In genomic region chr19:29941208-29941607, GRCm38 (mm10) we compare ENCODE assay signal across 30 mouse cellular contexts. TPM values are rescaled to one million over a fixed set of nuclear protein-coding genes. Genes with fewer than 3 reads are reported as not detected.
DNase-seq lines count a peak whose midpoint lies in the region; ATAC-seq and TF ChIP-seq lines count a peak whose summit lies in the region.
"Had no signal": no experiment of that assay in that cellular context is flagged by ENCODE, and none has a peak within 500 bp of the region (broad histone marks: within the 10 kb centered on the region; RNA-seq: fewer than 3 reads in every experiment).

No protein-coding gene starts in this region.

- H3K36me3 ChIP-seq in heart, embryonic 10.5 days: no peaks in the 10 kb centered on the region
- no peaks in the 10 kb centered on the region for H3K36me3 ChIP-seq in heart, adult 2 months (ENCODE audit: control insufficient read depth, insufficient read depth, low read length)
- H3K36me3 ChIP-seq in ES-E14 (ENCODE audit: control insufficient read depth, insufficient read depth, low read length, poor library complexity, severe bottlenecking): no peaks in the 10 kb centered on the region
- H3K36me3 ChIP-seq: embryonic facial prominence, embryonic 10.5 days; embryonic facial prominence, embryonic 13.5 days; forebrain, embryonic 12.5 days; forebrain, embryonic 15.5 days; heart, embryonic 12.5 days; heart, embryonic 15.5 days; hindbrain, embryonic 10.5 days; hindbrain, embryonic 13.5 days had no signal

- TF ChIP-seq POLR2A in heart, adult 2 months (IDR thresholded peaks at IDR 0.05; ENCODE audit: insufficient read depth, low read depth, low read length): no peak

- in situ Hi-C loops in ES-E14 (cut with MboI; ENCODE audit: low sequenced_read_pairs in 2 of 2, unreplicated experiment in 2 of 2): no loop called here

- peaks cover 30% of the 10 kb centered on the region for H3K4me1 ChIP-seq in heart, embryonic 10.5 days
- H3K4me1 ChIP-seq in heart, adult 2 months (ENCODE audit: control insufficient read depth, insufficient read depth, low read length): peaks cover 13% of the 10 kb centered on the region
- peaks cover 3% of the 10 kb centered on the region in 2 experiments; a peak in 1 of 4 replicates for H3K4me1 ChIP-seq in ES-E14 (ENCODE audit: control insufficient read depth in 2 of 2, insufficient read depth in 2 of 2, low read length in 2 of 2, poor library complexity in 1 of 2)
- H3K4me1 ChIP-seq: forebrain, embryonic 15.5 days had no signal

- TF ChIP-seq EP300 in heart, adult 2 months (IDR thresholded peaks at IDR 0.05; ENCODE audit: insufficient read depth, low read depth, low read length): no peak

- no peak overlapping the region for H3K4me3 ChIP-seq in heart, embryonic 10.5 days
- no peak overlapping the region for H3K4me3 ChIP-seq in heart, adult 2 months
- H3K4me3 ChIP-seq in ES-E14 (ENCODE audit: insufficient read depth in 1 of 2, low read depth in 1 of 2, low read length in 2 of 2, poor library complexity in 1 of 2, severe bottlenecking in 1 of 2): no peak overlapping the region
- H3K4me3 ChIP-seq: embryonic facial prominence, embryonic 10.5 days; embryonic facial prominence, embryonic 13.5 days; erythroblast, embryonic 14.5 days; forebrain, embryonic 12.5 days; forebrain, embryonic 15.5 days; heart, embryonic 12.5 days; heart, embryonic 15.5 days; hindbrain, embryonic 10.5 days; hindbrain, embryonic 13.5 days had no signal

- H3K27me3 ChIP-seq in heart, embryonic 10.5 days (ENCODE audit: insufficient read depth, poor library complexity, severe bottlenecking): no peaks in the 10 kb centered on the region
- H3K27me3 ChIP-seq in heart, adult 2 months (ENCODE audit: control insufficient read depth, insufficient read depth, low read length): no peaks in the 10 kb centered on the region
- H3K27me3 ChIP-seq: embryonic facial prominence, embryonic 13.5 days; forebrain, embryonic 12.5 days; forebrain, embryonic 15.5 days; heart, embryonic 12.5 days; heart, embryonic 15.5 days; hindbrain, embryonic 13.5 days; Patski had no signal

- 0 out of 2 replicates have a peak, but pooled peaks have one; percentile 46 for ATAC-seq in megakaryocyte progenitor cell, adult 5-6 weeks (replicated peaks; ENCODE audit: poor library complexity)
- no peak for ATAC-seq in inflammation-experienced regulatory T-cells, adult 6 months
- ATAC-seq: forebrain, embryonic 15.5 days; hindbrain, embryonic 16.5 days; Patski had no signal

- no peak for TF ChIP-seq CTCF in heart, adult 2 months (IDR thresholded peaks at IDR 0.05)

- DNase-seq in heart, embryonic 10.5 days (ENCODE audit: low spot score): no peak
- no peak for DNase-seq in heart, adult 2 months
- DNase-seq in 3T3-L1 (ENCODE audit: low read depth, low spot score) (peak; percentile 33), ES-E14 (ENCODE audit: low read depth, low spot score) (no peak)
- DNase-seq in adrenal gland, adult 18-20 months (ENCODE audit: low spot score in 2 of 2): no peak
- no peak for DNase-seq in urinary bladder, postnatal 14 days (ENCODE audit: low spot score)
- DNase-seq: adrenal gland, adult 8-10 months; adrenal gland, postnatal 25 days; cerebellum, adult 18-20 months; cerebellum, adult 9-11 months; cerebellum, postnatal 36 days; embryo, embryonic 11 days; gastrocnemius, postnatal 36 days; heart, adult 18-20 months; heart, postnatal 10 days; heart, postnatal 36 days; kidney, adult 18-20 months had no signal

- no peak overlapping the region for H3K9ac ChIP-seq in heart, adult 2 months (ENCODE audit: low read depth, low read length)
- no peak overlapping the region for H3K9ac ChIP-seq in ES-E14 (ENCODE audit: insufficient read depth, low read depth, low read length, poor library complexity, severe bottlenecking)
- H3K9ac ChIP-seq: embryonic facial prominence, embryonic 13.5 days; forebrain, embryonic 12.5 days; forebrain, embryonic 15.5 days; heart, embryonic 12.5 days; heart, embryonic 15.5 days; hindbrain, embryonic 13.5 days had no signal

- no peaks in the 10 kb centered on the region for H3K9me3 ChIP-seq in heart, embryonic 10.5 days
- H3K9me3 ChIP-seq in ES-E14 (ENCODE audit: control insufficient read depth, insufficient read depth, low read depth, low read length): no peaks in the 10 kb centered on the region
- H3K9me3 ChIP-seq: embryonic facial prominence, embryonic 10.5 days; embryonic facial prominence, embryonic 13.5 days; forebrain, embryonic 12.5 days; forebrain, embryonic 15.5 days; heart, embryonic 12.5 days; heart, embryonic 15.5 days; hindbrain, embryonic 10.5 days; hindbrain, embryonic 13.5 days had no signal

- H3K27ac ChIP-seq in heart, embryonic 10.5 days: 0 out of 2 replicates have a peak overlapping the region, but pooled peaks have one; percentile 36
- H3K27ac ChIP-seq in heart, adult 2 months: no peak overlapping the region
- H3K27ac ChIP-seq in ES-E14 (ENCODE audit: insufficient read depth, low read depth, low read length, poor library complexity, severe bottlenecking): no peak overlapping the region
- H3K27ac ChIP-seq: embryonic facial prominence, embryonic 10.5 days; embryonic facial prominence, embryonic 13.5 days; forebrain, embryonic 12.5 days; forebrain, embryonic 15.5 days; hindbrain, embryonic 10.5 days; hindbrain, embryonic 13.5 days had no signal

- H3K79me2 ChIP-seq in heart, adult 2 months (replicated peaks; ENCODE audit: control insufficient read depth, insufficient read depth, low read length): no peaks in the 10 kb centered on the region

- intact Hi-C loops in heart, adult 2 months (cut with DNase I): loop anchor here (10.0 kb wide), 1 partner anchor 116 kb away; no protein-coding TSS in a partner anchor

- WGBS in heart, embryonic 10.5 days: 55% methylated on average over 7 of the region's 7 CpGs
- 85% methylated on average over 7 of the region's 7 CpGs for WGBS in heart, adult 2 months

TF ChIP-seq in ES-E14, 5 proteins besides CTCF, POLR2A, EP300 and RAD21:
- TF ChIP-seq HCFC1 (IDR thresholded peaks at IDR 0.05; ENCODE audit: borderline replicate concordance, insufficient read depth, low read length) (no peak), MAFK (IDR thresholded peaks at IDR 0.05; ENCODE audit: insufficient read depth, low read depth, low read length) (peak; percentile 73), ZC3H11A (IDR thresholded peaks at IDR 0.05; ENCODE audit: borderline replicate concordance, low read depth, low read length) (no peak)

RNA-seq across cellular contexts. Expression of gene Il33, which starts 16.3 kb away (rescaled TPM):
- polyA plus RNA-seq in heart, embryonic 10.5 days (2016; fragmentation: Nextera tagmentation; extraction: Ambion mirVana): 1.1 and 1.7 TPM in 2 replicates
- 1 to 10 TPM; 5.7 to 8.2 TPM for total RNA-seq in heart, adult 2 months (2021)
- 3.7 and 7.3 TPM in 2 replicates for polyA plus RNA-seq in heart, adult 2 months (2012; rRNA removed)
- total RNA-seq in ES-E14 (2012; rRNA removed): 0.53 and 1.6 TPM in 2 replicates
- total RNA-seq in megakaryocyte progenitor cell, adult 5-6 weeks (2015): not detected in 2 replicates
- total RNA-seq in megakaryocyte progenitor cell, adult 5-6 weeks (2017): not detected in 2 replicates
- total RNA-seq in adrenal gland, adult 18-20 months (2021): 10 to 100 TPM; 15.4 to 15.5 TPM
- under 1 TPM in 1 of 3 experiments, not detected in 2; 0.17 TPM for polyA plus RNA-seq in inflammation-experienced regulatory T-cells, adult 6 months (2017; shearing (Covaris generic))
- polyA plus RNA-seq: erythroblast, embryonic 14.5 days had no signal
